21 mouse cellular contexts compared by ENCODE assay signal in the genomic region with DNA sequence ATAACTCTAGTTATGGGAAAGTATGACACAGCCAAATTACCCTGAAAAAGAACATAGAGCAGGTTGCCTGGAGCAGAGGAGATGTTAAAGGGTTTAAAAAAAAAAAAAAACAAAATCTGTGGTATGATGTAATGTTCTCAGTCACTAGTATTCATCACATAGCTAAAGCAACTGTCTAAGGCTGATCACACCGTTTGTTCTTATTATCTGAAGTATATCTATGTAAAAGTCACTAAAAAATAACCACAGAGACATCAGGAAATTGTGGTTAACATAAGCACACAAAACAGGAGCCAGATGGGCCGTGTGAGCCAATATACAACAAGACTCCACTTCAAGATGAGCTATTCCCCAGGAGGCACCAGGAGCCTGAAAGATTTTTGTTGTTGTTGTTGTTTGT. TPM values are rescaled to one million over a fixed set of nuclear protein-coding genes. Genes with fewer than 3 reads are reported as not detected.
DNase-seq lines count a peak whose midpoint lies in the region; ATAC-seq and TF ChIP-seq lines count a peak whose summit lies in the region.
"Had no signal": no experiment of that assay in that cellular context is flagged by ENCODE, and none has a peak within 500 bp of the region (broad histone marks: within the 10 kb centered on the region; RNA-seq: fewer than 3 reads in every experiment).

No protein-coding gene starts in this region.

- H3K4me2 ChIP-seq in myocyte (ENCODE audit: low read depth), result peak overlapping the region; percentile 52
- H3K4me2 ChIP-seq in kidney, embryonic 16.5 days (replicated peaks; ENCODE audit: low read depth, low read length), result no peak overlapping the region
- H3K4me2 ChIP-seq: heart, embryonic 12.5 days; neural tube, embryonic 15.5 days had no signal

- H3K4me3 ChIP-seq in layer of hippocampus, adult 2 months, result no peak overlapping the region
- H3K4me3 ChIP-seq in ES-E14 (ENCODE audit: insufficient read depth in 1 of 2, low read depth in 1 of 2, low read length in 2 of 2, poor library complexity in 1 of 2, severe bottlenecking in 1 of 2) (no peak overlapping the region), myocyte (no peak overlapping the region)
- H3K4me3 ChIP-seq in kidney, embryonic 16.5 days (ENCODE audit: low read length), result no peak overlapping the region
- H3K4me3 ChIP-seq: erythroblast, embryonic 14.5 days; heart, embryonic 12.5 days; hindbrain, embryonic 10.5 days; neural tube, embryonic 15.5 days had no signal

- peak overlapping the region; percentile 28; the same call in 1 of the 2 replicates for H3K27ac ChIP-seq in layer of hippocampus, adult 2 months
- no peak overlapping the region; the same call in 1 of the 2 replicates for H3K27ac ChIP-seq in ES-E14 (ENCODE audit: insufficient read depth, low read depth, low read length, poor library complexity, severe bottlenecking)
- H3K27ac ChIP-seq in kidney, embryonic 16.5 days (ENCODE audit: low read length), result no peak overlapping the region
- H3K27ac ChIP-seq: hindbrain, embryonic 10.5 days; kidney, postnatal 0 days; macrophage; neural tube, embryonic 15.5 days had no signal

- H3K36me3 ChIP-seq in ES-E14 (ENCODE audit: control insufficient read depth, insufficient read depth, low read length, poor library complexity, severe bottlenecking) (no peaks in the 10 kb centered on the region), myocyte (ENCODE audit: control insufficient read depth, insufficient read depth) (no peaks in the 10 kb centered on the region)
- H3K36me3 ChIP-seq in kidney, embryonic 16.5 days (ENCODE audit: insufficient read depth, low read length), result no peaks in the 10 kb centered on the region
- H3K36me3 ChIP-seq: heart, embryonic 12.5 days; neural tube, embryonic 15.5 days had no signal

- peaks cover 14 to 15% of the 10 kb centered on the region in 2 experiments for H3K4me1 ChIP-seq in ES-E14 (ENCODE audit: control insufficient read depth in 2 of 2, insufficient read depth in 2 of 2, low read length in 2 of 2, poor library complexity in 1 of 2)
- peaks cover 21% of the 10 kb centered on the region for H3K4me1 ChIP-seq in kidney, embryonic 16.5 days (ENCODE audit: insufficient read depth, low read length)

- no peaks in the 10 kb centered on the region for H3K27me3 ChIP-seq in myocyte (ENCODE audit: control insufficient read depth, insufficient read depth, insufficient read length)
- H3K27me3 ChIP-seq in kidney, embryonic 16.5 days (ENCODE audit: insufficient read depth, low read length), result no peaks in the 10 kb centered on the region
- H3K27me3 ChIP-seq: heart, embryonic 12.5 days; neural tube, embryonic 15.5 days had no signal

- ATAC-seq in granulocyte monocyte progenitor cell, adult 5-6 weeks (replicated peaks; ENCODE audit: poor library complexity, severe bottlenecking), result peak; percentile 76
- ATAC-seq in kidney, embryonic 16.5 days (ENCODE audit: low FRiP score, low TSS enrichment), result no peak
- ATAC-seq: intestine, embryonic 16.5 days had no signal

- TF ChIP-seq CTCF in layer of hippocampus, adult 2 months (conservative IDR thresholded peaks at IDR 0.05), result no peak

- in situ Hi-C loops in ES-E14 (cut with MboI; ENCODE audit: low sequenced_read_pairs in 2 of 2, unreplicated experiment in 2 of 2), result no loop called here

- intact Hi-C loops in gastrocnemius, postnatal 14 days (cut with DNase I; ENCODE audit: low total_unique reads), result no loop called here

- no peak overlapping the region for H3ac ChIP-seq in myocyte (ENCODE audit: control insufficient read depth, insufficient read length)

- no peak overlapping the region for H3K9ac ChIP-seq in ES-E14 (ENCODE audit: insufficient read depth, low read depth, low read length, poor library complexity, severe bottlenecking)
- H3K9ac ChIP-seq in kidney, embryonic 16.5 days (replicated peaks; ENCODE audit: low read length), result no peak overlapping the region
- H3K9ac ChIP-seq: heart, embryonic 12.5 days; neural tube, embryonic 15.5 days had no signal

- no peaks in the 10 kb centered on the region for H3K9me3 ChIP-seq in ES-E14 (ENCODE audit: control insufficient read depth, insufficient read depth, low read depth, low read length)
- H3K9me3 ChIP-seq in kidney, embryonic 16.5 days (ENCODE audit: low read length), result no peaks in the 10 kb centered on the region
- H3K9me3 ChIP-seq: heart, embryonic 12.5 days; hindbrain, embryonic 10.5 days; neural tube, embryonic 15.5 days had no signal

- peaks cover 100% of the 10 kb centered on the region for H3K79me2 ChIP-seq in myocyte (ENCODE audit: control insufficient read depth, insufficient read depth)

- DNase-seq in layer of hippocampus, adult 2 months (ENCODE audit: low spot score in 2 of 2), result no peak
- no peak for DNase-seq in layer of hippocampus, postnatal 36 days
- no peak for DNase-seq in ES-E14 (ENCODE audit: low read depth, low spot score)
- DNase-seq in lung, postnatal 36 days, result no peak
- DNase-seq in gastrocnemius, postnatal 14 days, result no peak
- DNase-seq: B cell, adult 2 months; cerebellum, adult 9-11 months; gastrocnemius, postnatal 36 days; liver; lung, adult 18-20 months; retina, postnatal 1 day had no signal

- 72% methylated on average over 2 of the region's 2 CpGs for WGBS in kidney, embryonic 16.5 days

- TF ChIP-seq POLR2A in myocyte (IDR thresholded peaks at IDR 0.05; ENCODE audit: insufficient read length, low read depth), result no peak

TF ChIP-seq in ES-E14, 5 proteins besides CTCF, POLR2A, EP300 and RAD21:
- TF ChIP-seq CHD2 (IDR thresholded peaks at IDR 0.05; ENCODE audit: low read depth, low read length), result no peak
- TF ChIP-seq HCFC1 (IDR thresholded peaks at IDR 0.05; ENCODE audit: borderline replicate concordance, insufficient read depth, low read length), result no peak
- TF ChIP-seq ZNF384 (IDR thresholded peaks at IDR 0.05; ENCODE audit: low read depth, low read length), result 0 out of 2 replicates have a peak, but pooled peaks have one; percentile 30

TF ChIP-seq in myocyte, 11 proteins besides CTCF, POLR2A, EP300 and RAD21:
- TF ChIP-seq CEBPB (IDR thresholded peaks at IDR 0.05; ENCODE audit: insufficient read depth, poor library complexity, severe bottlenecking) (no peak), TCF3 (IDR thresholded peaks at IDR 0.05; ENCODE audit: insufficient read length, low read depth) (no peak), E2F4 (IDR thresholded peaks at IDR 0.05; ENCODE audit: insufficient read depth) (no peak), SRF (IDR thresholded peaks at IDR 0.05; ENCODE audit: control insufficient read depth, insufficient read length, low read depth) (no peak), MYOD1 (IDR thresholded peaks at IDR 0.05; ENCODE audit: control insufficient read depth in 1 of 3, insufficient read length in 2 of 3, low read depth in 2 of 3) (no peak), MAX (IDR thresholded peaks at IDR 0.05; ENCODE audit: low read depth) (no peak)

RNA-seq across cellular contexts. Expression of a gene that starts 41.8 kb away (rescaled TPM):
- 100 to 1,000 TPM; 165 to 176 TPM for total RNA-seq in layer of hippocampus, adult 2 months (2021)
- total RNA-seq in layer of hippocampus, postnatal 36 days (2021), result 100 to 1,000 TPM; 164 to 171 TPM
- 155 and 194 TPM in 2 replicates for total RNA-seq in ES-E14 (2012; rRNA removed)
- 86.3 and 104 TPM in 2 replicates for total RNA-seq in granulocyte monocyte progenitor cell, adult 5-6 weeks (2014; fragmentation: Nextera tagmentation)
- total RNA-seq in granulocyte monocyte progenitor cell, adult 5-6 weeks (2017), result 63.3 and 63.9 TPM in 2 replicates
- 56.4 TPM for polyA plus RNA-seq in myocyte (2012; fragmentation: generic; extraction: Trizol)
- 25.6 and 30.4 TPM in 2 replicates for polyA plus RNA-seq in kidney, embryonic 16.5 days (2015; fragmentation: Nextera tagmentation; extraction: Ambion mirVana)
- total RNA-seq in gastrocnemius, postnatal 14 days (2021), result 10 to 100 TPM; 40.2 to 43.2 TPM
